Mouse (Mus musculus) ZHBTc4 (cell line): ENCODE measurements around the gene Phc2.

Source experiments
- DNase-seq: peaks from one replicate; pipeline ENCODE4 v3.0.0-alpha.2; 2011; ENCODE audit warnings: low read depth, low spot score

The Phc2 gene

DNA sequence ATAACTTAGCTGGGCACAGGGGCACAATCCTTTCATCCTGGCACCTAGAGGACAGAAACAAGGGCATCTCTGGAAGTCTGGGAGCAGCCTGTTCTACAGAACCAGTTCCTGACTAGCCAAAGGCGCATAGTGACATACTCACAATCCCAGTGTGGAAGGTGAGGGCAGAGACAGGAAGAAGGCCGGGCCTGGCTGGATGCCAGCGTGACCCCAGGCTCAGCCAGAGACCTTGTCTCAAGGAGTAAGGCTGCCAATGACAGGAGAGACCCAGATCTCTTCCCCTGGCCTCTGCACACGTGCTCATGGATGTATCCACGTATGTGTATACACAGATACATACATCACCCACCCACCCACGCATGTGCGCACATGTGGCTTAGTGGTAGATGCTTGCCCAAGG, 127.5 kb downstream of the Phc2 start:
- no peak for DNase-seq

DNA sequence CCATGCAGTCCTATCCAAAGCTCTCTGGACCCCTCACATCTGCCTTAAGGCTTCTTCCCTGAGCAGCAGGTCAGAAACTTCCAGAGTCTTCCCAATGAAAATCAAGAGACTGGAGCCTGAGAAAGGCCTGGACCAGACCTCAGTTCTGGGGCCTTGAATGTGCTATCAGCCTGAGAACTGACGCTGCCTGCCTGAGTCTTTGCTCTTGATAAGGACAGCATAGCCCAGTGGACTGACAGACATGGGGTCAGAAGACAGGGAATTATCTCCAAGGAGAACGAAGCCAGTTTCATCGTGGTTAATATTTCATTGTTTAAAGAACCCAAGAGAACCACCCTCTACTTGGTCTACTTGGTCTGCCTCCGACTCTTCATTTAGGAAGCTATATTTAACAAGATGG, 128.1 kb downstream of the Phc2 start:
- DNase-seq = no peak

DNA sequence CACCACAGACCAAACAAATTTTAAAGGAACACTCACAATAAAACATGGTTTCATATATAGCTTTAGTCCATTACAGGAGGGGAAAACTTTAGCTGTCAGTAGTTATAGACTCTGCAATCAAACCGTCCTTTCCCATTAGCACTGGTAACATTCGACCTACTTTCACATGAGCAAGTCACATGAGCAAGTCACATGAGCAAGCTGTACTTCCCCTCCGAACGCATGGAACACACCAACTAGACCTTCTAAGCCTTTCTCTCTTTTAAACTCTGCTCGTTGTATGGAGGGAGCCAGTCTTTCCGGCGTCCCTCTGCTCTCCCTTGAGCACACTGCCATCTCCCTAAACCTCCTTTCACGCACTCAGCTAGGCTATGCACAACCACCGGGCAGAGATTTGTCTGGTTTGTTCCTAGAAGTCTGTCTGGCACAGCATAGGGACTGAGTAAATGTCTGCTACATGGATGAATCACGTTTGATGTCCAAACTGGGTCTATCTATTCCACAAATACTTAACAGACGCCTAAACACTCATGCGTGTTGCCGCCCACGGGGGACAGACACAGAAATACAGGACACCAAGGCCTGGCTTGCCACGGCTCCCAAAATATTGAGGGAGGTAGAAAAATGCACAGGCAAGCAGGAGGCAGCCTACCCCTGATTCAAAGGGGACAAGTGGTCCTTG, 130.6 kb downstream of the Phc2 start:
- no peak for DNase-seq

DNA sequence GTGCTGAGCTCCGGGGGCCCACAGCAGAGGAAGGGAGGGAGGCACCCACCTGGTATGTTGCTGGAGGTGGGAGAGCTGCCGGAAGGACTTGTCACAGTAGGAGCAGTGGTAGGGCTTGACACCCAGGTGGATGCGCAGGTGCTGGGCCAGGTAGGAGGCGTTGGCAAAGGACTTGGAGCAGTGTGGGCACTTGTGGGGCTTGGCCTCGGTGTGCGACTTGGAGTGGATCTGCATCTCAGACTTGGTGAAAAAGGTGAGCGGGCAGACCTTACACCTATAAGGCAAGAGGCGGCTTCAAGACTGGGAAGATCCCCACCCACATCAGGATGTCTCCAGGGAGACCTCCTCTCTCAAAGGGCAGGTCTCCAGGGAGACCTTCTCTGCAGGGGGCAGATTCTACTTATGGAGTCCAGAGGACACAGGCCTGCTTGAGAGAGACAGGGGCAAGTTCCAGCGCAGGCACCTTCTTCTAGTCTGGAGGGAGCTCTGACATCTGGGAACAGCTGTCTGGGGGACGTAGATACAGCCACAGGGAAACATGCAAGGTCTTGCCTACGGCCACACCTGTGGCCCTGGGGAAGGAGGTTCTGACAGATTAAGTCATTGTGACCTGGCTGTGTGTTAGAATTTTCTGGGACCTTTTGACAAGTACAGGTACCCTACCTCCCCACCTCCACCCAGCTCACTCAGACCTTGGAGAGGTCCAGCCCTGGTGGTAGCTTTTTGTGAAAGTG, 131.6 kb downstream of the Phc2 start:
- DNase-seq = no peak

DNA sequence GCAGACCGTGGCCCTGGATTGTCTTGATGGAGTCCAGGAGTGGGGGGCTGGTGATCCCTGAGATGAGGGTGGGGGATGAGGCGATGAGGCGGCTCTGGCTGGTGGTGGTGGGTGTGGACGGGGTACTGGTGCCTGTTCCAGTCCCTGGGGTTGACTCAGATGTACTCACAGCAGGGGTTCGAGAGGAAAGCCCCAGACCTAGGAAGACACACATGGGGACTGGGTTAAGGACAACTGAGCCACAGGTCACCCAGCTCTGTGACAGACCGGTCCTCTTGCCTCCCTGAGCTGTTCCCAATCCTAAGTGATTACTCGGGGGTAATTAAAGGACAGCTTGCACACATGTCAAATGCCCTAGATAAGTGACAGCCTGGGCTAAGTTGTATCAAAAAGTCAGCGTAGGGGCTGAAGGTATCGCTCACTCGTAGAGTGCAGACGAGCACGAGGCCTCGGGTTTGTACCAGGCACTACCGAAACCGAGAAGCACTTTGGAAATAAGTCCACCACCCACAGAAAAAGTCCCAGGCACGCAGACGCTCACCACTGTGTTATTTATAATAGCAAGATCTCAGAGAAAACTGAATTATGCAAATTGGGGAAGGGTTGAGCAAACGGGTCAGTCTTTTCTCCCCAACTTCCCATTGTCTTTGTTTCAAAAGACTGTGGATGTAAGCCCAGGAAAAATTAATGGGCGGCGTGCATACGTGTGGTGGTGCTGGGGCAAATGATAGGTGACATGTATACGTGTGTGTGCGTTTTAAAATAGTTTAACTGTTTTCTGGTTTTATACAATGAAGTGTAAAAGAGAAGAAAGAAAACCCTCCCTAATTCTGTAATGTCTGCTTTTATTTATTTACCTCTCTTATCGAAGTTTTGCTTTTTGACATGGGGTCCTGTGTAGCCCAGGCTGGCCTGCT, 132.8 kb downstream of the Phc2 start:
- DNase-seq = no peak

DNA sequence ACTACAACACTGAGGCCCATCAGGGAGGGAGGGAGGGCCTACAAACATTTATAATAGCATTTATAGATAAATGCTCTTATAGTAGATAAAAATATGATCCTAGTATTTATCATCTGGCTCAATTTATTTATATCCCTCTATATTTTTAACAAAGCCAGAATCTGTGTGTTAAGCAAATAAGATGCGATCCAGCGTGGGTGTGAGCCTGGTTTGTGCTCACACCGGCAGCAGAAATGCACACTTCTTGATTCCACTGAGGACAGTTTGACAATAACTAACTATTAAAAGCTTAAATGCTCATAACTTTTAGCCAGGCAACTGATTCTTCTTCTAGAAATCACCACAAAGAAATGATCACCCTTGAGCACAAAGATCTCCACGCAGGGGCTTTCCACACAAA, 133.6 kb downstream of the Phc2 start:
- DNase-seq = no peak

DNA sequence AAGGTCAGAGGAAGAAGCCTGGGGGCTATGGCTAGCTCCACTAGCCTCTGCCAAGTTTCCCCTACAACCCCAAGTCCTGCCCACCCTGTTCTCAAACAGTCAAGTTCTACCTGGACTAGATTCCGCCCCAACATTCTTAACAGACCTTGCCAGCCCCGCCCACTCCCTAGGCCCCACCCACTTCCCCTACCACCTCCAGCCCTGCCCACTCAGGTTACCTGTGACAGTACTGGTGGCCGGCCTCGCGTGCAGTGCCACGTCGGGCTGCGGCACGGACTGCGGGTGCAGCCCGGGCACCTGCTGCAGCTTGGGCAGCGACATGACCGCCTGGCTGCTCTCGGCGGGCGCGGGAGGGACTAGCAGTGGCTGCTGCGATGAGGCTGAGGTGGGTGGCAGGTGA, 135.1 kb downstream of the Phc2 start:
- DNase-seq = peak; percentile 54

DNA sequence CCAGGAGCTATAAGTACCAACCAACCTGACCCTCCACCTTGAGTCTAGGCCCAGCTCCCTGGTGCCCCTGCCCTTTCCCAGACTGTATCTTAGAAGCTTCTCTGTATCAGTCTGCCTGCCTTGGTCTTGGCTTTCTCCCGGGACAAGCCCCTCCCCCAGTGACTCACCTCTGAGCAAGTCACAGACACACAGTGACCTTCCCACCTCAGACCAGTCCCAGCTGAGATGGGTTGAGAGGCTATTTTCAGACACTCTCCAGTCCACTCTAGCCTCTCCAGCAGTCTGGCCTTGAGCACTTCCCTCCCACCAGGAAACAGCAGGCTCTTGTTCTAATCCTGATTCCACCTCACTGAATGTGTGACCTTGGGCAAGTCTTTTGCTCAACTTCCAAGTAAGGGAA, 139.2 kb downstream of the Phc2 start:
- DNase-seq = peak; percentile 34

DNA sequence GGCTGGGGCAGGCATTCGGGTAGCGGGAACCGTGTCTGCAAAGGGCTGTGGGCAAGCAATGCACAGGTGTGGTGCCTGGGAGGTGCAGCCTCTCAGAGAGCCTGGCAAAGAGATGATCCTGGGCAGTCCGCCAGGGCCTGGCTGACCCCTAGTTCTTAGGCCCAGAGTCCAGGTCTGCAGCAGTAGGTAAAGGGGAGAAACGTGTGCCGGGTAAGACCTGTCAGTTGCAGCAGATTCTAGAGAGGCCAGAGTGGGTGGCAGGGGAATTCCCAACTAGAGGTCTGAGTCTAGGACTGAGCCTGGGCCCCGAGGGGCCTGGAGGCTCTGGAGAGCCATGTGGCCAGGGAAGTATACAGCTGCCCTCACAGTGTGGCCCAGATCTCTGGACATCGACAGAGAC, 139.7 kb downstream of the Phc2 start:
- DNase-seq = no peak

DNA sequence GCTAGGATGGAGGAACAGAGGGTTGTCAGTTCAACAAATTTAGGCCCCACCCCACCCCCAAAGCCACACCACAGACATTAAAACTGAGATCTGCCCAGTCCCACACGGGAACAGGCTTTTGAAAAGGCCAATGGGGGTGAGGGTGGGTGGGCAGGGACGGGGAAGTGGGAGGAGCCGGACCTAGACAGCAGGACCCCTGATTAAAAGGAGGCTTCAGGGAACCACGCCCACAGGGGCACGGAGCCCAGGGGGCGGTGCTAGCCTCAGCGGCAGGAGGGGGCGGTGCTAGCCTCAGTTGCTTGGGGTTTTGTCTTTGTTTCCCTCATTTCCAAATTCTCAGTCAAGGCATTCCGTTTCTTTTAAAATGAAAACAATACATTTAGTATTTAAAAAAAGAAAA, 141.1 kb downstream of the Phc2 start:
- DNase-seq = peak; percentile 60

DNA sequence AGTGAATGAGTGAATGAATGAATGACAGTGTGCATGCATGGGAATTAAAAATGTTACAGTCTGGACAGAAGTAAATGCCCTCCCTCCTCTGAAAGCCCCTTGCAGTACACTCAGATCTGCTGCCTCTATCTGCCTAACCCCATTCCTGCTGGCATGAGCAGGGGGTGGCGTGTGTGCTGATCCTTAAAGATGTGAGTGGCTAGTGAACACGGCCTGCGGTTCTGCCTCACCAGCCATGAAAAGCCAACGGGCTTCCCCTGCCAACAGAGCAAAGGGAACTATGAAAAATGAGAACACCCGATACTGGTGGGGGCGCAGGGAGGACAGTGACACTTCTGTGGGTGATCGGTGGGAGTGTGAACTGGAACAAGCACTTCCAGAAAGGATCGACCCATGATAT, 142.3 kb downstream of the Phc2 start:
- no peak for DNase-seq

DNA sequence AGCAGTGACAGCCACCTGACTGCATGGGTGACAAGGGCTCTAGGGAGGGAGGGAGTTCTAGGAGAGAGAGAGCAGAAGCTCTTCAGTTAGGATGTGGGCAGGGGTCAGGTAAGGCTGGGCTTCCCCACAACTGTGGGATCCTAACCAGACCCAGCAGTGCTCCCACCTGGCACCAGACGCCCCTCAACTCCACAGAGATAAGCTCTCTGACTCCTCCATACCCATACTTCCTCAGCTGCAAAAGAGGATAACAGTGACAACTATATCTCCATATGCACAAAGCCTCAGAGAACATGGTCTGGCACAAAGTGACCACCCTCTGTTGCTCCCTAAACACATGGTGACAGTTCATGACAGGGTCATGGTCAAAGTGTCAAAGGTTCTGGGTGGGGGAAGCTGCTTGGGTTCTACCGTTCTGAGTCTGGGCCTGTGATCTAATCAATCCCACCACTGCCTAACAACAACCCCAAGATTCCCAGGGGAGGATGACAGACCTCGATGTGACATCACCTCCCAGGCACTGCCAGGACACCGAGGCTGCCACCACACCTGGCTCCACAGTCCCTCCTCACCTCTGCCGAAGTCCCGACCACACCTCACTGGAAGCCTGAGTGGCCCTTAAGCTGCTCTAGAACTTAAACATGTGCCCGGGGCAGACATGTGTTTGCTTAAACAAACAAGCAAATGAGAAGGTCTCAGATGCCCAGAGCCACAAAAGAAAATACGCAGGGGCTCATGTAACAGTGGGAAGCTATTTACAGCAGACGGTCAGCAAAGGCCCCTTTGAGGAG, 147.4 kb downstream of the Phc2 start:
- no peak for DNase-seq
